ENCODE assay signal across 11 mouse cellular contexts in genomic region chr6:85765532-85765931, GRCm38 (mm10). TPM values are rescaled to one million over a fixed set of nuclear protein-coding genes. Genes with fewer than 3 reads are reported as not detected.
DNase-seq lines count a peak whose midpoint lies in the region; ATAC-seq and TF ChIP-seq lines count a peak whose summit lies in the region.
"Not testable (repeated sequence)": the region's sequence is repeated elsewhere in the genome, so short reads cannot be mapped to it uniquely, and the experiment has no call there.
"Had no signal": no experiment of that assay in that cellular context is flagged by ENCODE, and none has a peak within 500 bp of the region (broad histone marks: within the 10 kb centered on the region; RNA-seq: fewer than 3 reads in every experiment).

TSS of gene Nat8f3 (minus strand) at chr6:85765754.

- 55% methylated on average over 13 of the region's 13 CpGs for WGBS in forebrain, postnatal 0 days

- H3K4me2 ChIP-seq in forebrain, postnatal 0 days (ENCODE audit: low read depth) = not testable (repeated sequence)

- H3K27ac ChIP-seq in forebrain, postnatal 0 days (ENCODE audit: low read depth, low read length) = not testable (repeated sequence)

- peak; percentile 84 for DNase-seq in NIH3T3 (ENCODE audit: low read depth)
- DNase-seq in cerebellum, adult 18-20 months = peak; percentile 17 to 45
- peak; percentile 4 for DNase-seq in forebrain, postnatal 0 days
- peak; percentile 18 to 52 for DNase-seq in heart, postnatal 10 days
- peak; percentile 32 to 38 for DNase-seq in kidney, postnatal 25 days
- peak; percentile 31 to 46 for DNase-seq in lung, adult 18-20 months
- DNase-seq in retina, embryonic 14.5 days (ENCODE audit: low spot score) = peak; percentile 68
- DNase-seq in urinary bladder, postnatal 14 days (ENCODE audit: low spot score) = peak; percentile 20

- not testable (repeated sequence) for H3K4me1 ChIP-seq in forebrain, postnatal 0 days (ENCODE audit: insufficient read depth)

- not testable (repeated sequence) for TF ChIP-seq CTCF in forebrain, postnatal 0 days (IDR thresholded peaks at IDR 0.05; ENCODE audit: low read depth)

- H3K9me3 ChIP-seq in forebrain, postnatal 0 days (ENCODE audit: low read length) = not testable (repeated sequence)

- H3K36me3 ChIP-seq in forebrain, postnatal 0 days (ENCODE audit: insufficient read depth) = not testable (repeated sequence)

- not testable (repeated sequence) for H3K27me3 ChIP-seq in forebrain, postnatal 0 days (ENCODE audit: insufficient read depth, low read length)

- not testable (repeated sequence) for ATAC-seq in forebrain, postnatal 0 days

- H3K4me3 ChIP-seq in forebrain, postnatal 0 days (ENCODE audit: low read depth, low read length) = not testable (repeated sequence)

- not testable (repeated sequence) for H3K9ac ChIP-seq in forebrain, postnatal 0 days

- intact Hi-C loops in heart, postnatal 10 days (cut with DNase I) = not testable (repeated sequence)

RNA-seq across cellular contexts. Expression of gene Nat8f3, which starts in this region (rescaled TPM):
- not detected in 2 replicates for total RNA-seq in forebrain, postnatal 0 days (2014; rRNA removed)
- polyA plus RNA-seq in forebrain, postnatal 0 days (2015; fragmentation: Nextera tagmentation; extraction: Ambion mirVana) = 0.13 TPM in 1 of 2 replicates, not detected in the other
- total RNA-seq in heart, postnatal 10 days (2021) = under 1 TPM in 1 of 2 experiments, not detected in 1; 0.36 TPM
- total RNA-seq: common myeloid progenitor, adult 5-6 weeks; monocyte, adult 5-6 weeks had no signal
- polyA plus RNA-seq: liver, embryonic 16.5 days had no signal

Comparison
In these comparisons a context has a peak if more than half of its experiments do, and no peak if none do; other contexts are left out.
1. Peak in DNase-seq in forebrain, postnatal 0 days; RNA of the gene not detected or under 1 TPM.
2. Peak in DNase-seq in heart, postnatal 10 days; RNA of the gene not detected or under 1 TPM.
3. DNase-seq: peak in every context shown above with its lines; median percentile 84 in NIH3T3; 68 in retina, embryonic 14.5 days; 38 in lung, adult 18-20 months; 35 in heart, postnatal 10 days; 35 in kidney, postnatal 25 days; 31 in cerebellum, adult 18-20 months; 20 in urinary bladder, postnatal 14 days; 4 in forebrain, postnatal 0 days.